Mouse (Mus musculus) limb, embryonic 10.5 days (tissue): ENCODE measurements around the gene Zfp213. TPM values are rescaled to one million over a fixed set of nuclear protein-coding genes. Genes with fewer than 3 reads are reported as not detected.
A peak's percentile ranks its signal among the peaks of the same experiment; 100 is the strongest.
"Not testable (repeated sequence)": the region's sequence is repeated elsewhere in the genome, so short reads cannot be mapped to it uniquely, and the experiment has no call there.

Experiments used
- DNase-seq: peaks from one replicate; pipeline ENCODE4 v3.0.0-alpha.2; 2017; ENCODE audit warnings: low spot score
- H3K27ac ChIP-seq: fragments of 300-500 bp; sonication (generic); 2 replicates; pipeline ENCODE4 v1.5.1; 2016; ENCODE audit warnings: mild to moderate bottlenecking
- H3K27me3 ChIP-seq: fragments of 300-500 bp; sonication (generic); 2 replicates; pipeline ENCODE4 v1.6.1; 2016; ENCODE audit warnings: low read depth, mild to moderate bottlenecking; ENCODE audit not compliant: poor library complexity, severe bottlenecking
- H3K36me3 ChIP-seq: fragments of 300-500 bp; sonication (generic); 2 replicates; pipeline ENCODE4 v1.6.1; 2016; ENCODE audit warnings: mild to moderate bottlenecking, moderate library complexity
- H3K4me1 ChIP-seq: fragments of 300-500 bp; sonication (generic); 2 replicates; pipeline ENCODE4 v1.6.1; 2016
- H3K4me3 ChIP-seq: fragments of 300-500 bp; sonication (generic); 2 replicates; pipeline ENCODE4 v1.5.1; 2016; ENCODE audit warnings: mild to moderate bottlenecking, moderate library complexity
- H3K9me3 ChIP-seq: fragments of 300-500 bp; sonication (generic); replicated peaks from 2 replicates; pipeline ENCODE4 v1.6.1; 2016; ENCODE audit warnings: mild to moderate bottlenecking
- WGBS: fragments of 180-500 bp; shearing (Covaris S2); methylation state at CpG from one replicate; pipeline ENCODE4 v1.1.7; 2016; 5-methylcytosine and 5-hydroxymethylcytosine counted together
- polyA plus RNA-seq: library from polyadenylated mRNA; unstranded; fragments of >200 nt; fragmentation: Nextera tagmentation; extraction: Ambion mirVana; gene quantifications from 2 replicates; pipeline ENCODE4 v1.2.1, GENCODE M21; 2016

Gene Zfp213
- polyA plus RNA-seq, 1 experiment from 2014 or later, result 31.9 TPM

GRCm38 (mm10) chr17:23538299-23539015 is 25.6 kb downstream of the Zfp213 start:
- H3K27me3 ChIP-seq, result peaks cover 48% of the 10 kb centered on the region
- peak overlapping the region; percentile 48 for H3K4me3 ChIP-seq
- no peaks in the 10 kb centered on the region for H3K9me3 ChIP-seq
- H3K27ac ChIP-seq, result no peak overlapping the region
- 10% methylated on average over 21 of the region's 21 CpGs for whole genome bisulfite sequencing
- H3K36me3 ChIP-seq, result no peaks in the 10 kb centered on the region
- DNase-seq, result peak; percentile 47
- peaks cover 47% of the 10 kb centered on the region for H3K4me1 ChIP-seq

GRCm38 (mm10) chr17:23537554-23538255 is 26.3 kb downstream of the Zfp213 start:
- Histone ChIP-seq H3K9me3 (no peaks in the 10 kb centered on the region), H3K4me1 (peaks cover 39% of the 10 kb centered on the region), H3K27me3 (peaks cover 48% of the 10 kb centered on the region), H3K27ac (no peak overlapping the region), H3K36me3 (no peaks in the 10 kb centered on the region), H3K4me3 (peak overlapping the region; percentile 48)
- 5% methylated on average over 27 of the region's 27 CpGs for WGBS
- DNase-seq, result peak; percentile 48

- not testable (repeated sequence) for H3K9me3 ChIP-seq, H3K36me3 ChIP-seq, H3K27ac ChIP-seq
- Histone ChIP-seq H3K27me3 (peaks cover 48% of the 10 kb centered on the region), H3K4me3 (peak overlapping the region; percentile 20; the same call in 1 of the 2 replicates), H3K4me1 (peaks cover 19% of the 10 kb centered on the region)
- 2% methylated on average over 17 of the region's 29 CpGs for WGBS
- DNase-seq, result peak; percentile 59
These were observed 28.8 kb downstream of the Zfp213 start for GRCm38 (mm10) chr17:23535046-23535788.

- H3K9me3 ChIP-seq, H3K27ac ChIP-seq, DNase-seq, H3K4me3 ChIP-seq, H3K36me3 ChIP-seq: not testable (repeated sequence)
- H3K27me3 ChIP-seq, result peaks cover 34% of the 10 kb centered on the region
- H3K4me1 ChIP-seq, result peaks cover 17% of the 10 kb centered on the region
- WGBS, result 9% methylated on average over 11 of the region's 23 CpGs
These were observed 30.2 kb downstream of the Zfp213 start for GRCm38 (mm10) chr17:23533591-23534490.

DNA sequence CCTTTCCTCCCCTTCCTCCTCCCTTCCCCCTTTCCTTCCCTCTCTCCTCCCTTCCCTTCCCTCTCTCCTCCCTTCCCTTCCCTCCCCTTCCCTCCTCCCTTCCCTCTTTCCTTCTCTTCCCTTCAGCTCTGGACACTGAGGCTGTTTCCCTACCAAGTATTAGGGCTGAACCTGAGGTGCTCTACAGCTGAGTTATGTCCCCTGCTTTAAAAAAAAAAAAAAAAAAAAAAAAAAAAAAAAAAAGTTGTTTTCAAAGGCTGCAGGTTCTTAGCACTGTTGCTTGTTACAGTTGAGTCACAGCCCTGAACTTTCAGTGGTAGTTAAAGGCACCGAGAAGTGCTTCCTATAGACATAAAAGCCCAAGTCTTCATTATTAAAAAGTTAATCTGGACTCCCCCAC is 32.6 kb downstream of the Zfp213 start:
- not testable (repeated sequence) for H3K27ac ChIP-seq, H3K4me1 ChIP-seq, H3K36me3 ChIP-seq, DNase-seq, H3K9me3 ChIP-seq, H3K4me3 ChIP-seq
- H3K27me3 ChIP-seq, result peaks cover 13% of the 10 kb centered on the region; the same call in 1 of the 2 replicates
- 19% methylated on average over 1 of the region's 1 CpGs for WGBS

- H3K4me1 ChIP-seq, H3K27me3 ChIP-seq, H3K27ac ChIP-seq, DNase-seq, H3K9me3 ChIP-seq, H3K36me3 ChIP-seq, H3K4me3 ChIP-seq: not testable (repeated sequence)
- WGBS, result 67% methylated on average over 30 of the region's 30 CpGs
These were observed 40.9 kb downstream of the Zfp213 start for GRCm38 (mm10) chr17:23522941-23523732.

DNA sequence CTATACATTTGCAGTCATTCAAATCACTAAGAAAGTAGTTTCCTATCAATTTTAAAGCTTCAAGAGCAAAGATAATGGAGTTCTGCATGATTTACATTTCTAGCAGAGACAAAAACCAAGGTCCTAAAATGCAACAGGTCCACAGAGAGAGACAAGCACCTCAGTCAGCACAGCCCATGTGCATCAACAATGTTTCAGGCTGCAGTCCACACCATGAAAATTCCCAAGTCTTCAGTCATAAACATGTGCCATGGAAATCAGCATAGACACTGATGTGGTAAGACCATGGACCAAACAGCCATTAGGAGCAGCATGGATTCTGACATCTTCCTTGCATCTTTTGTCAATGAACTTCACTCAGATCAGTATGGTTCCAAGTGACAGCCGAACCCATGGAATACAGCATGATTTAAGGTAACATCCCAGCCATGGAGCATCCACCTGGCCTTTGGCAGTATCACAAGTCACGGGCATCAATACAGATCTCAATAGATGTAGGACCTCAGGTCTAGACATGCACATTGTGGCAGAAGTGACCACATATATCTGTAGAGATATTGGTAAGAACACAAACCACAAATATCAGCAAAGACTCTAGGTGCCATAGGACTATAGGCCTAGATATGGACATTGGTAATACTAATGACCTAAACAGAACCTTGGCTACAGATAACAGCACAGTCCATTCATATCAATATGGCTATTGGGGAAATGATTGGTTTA is 45.2 kb downstream of the Zfp213 start:
- no peaks in the 10 kb centered on the region for H3K9me3 ChIP-seq
- H3K4me3 ChIP-seq, result no peak overlapping the region
- no peak overlapping the region for H3K27ac ChIP-seq
- H3K27me3 ChIP-seq, result no peaks in the 10 kb centered on the region
- no peaks in the 10 kb centered on the region for H3K36me3 ChIP-seq
- DNase-seq, result no peak
- no peaks in the 10 kb centered on the region for H3K4me1 ChIP-seq
- 75% methylated on average over 2 of the region's 2 CpGs for WGBS

Other genes starting within 250 kb of the Zfp213 start
- gene Vmn2r115, start 220.5 kb downstream of the Zfp213 start, polyA plus RNA-seq, result not detected in 2 replicates
- not detected in 2 replicates for gene Vmn2r116, start 179.6 kb downstream of the Zfp213 start, polyA plus RNA-seq
- not detected in 2 replicates for gene Vmn2r117, start 84.5 kb downstream of the Zfp213 start, polyA plus RNA-seq
- gene Zfp13, start 35.2 kb upstream of the Zfp213 start, polyA plus RNA-seq, result 22.0 and 25.4 TPM in 2 replicates
- 0.35 and 0.38 TPM in 2 replicates for gene Zscan10, start 36.6 kb upstream of the Zfp213 start, polyA plus RNA-seq
- gene Mmp25, start 81.0 kb upstream of the Zfp213 start, polyA plus RNA-seq, result 0.84 and 1.1 TPM in 2 replicates
- 1.4 and 2.0 TPM in 2 replicates for gene Bicdl2, start 96.3 kb upstream of the Zfp213 start, polyA plus RNA-seq
- gene Hcfc1r1, start 109.4 kb upstream of the Zfp213 start, polyA plus RNA-seq, result 29.0 and 30.5 TPM in 2 replicates
- 70.4 and 71.1 TPM in 2 replicates for gene Thoc6, start 109.6 kb upstream of the Zfp213 start, polyA plus RNA-seq
- 5.2 and 5.6 TPM in 2 replicates for gene Tnfrsf12a, start 113.2 kb upstream of the Zfp213 start, polyA plus RNA-seq
- gene Cldn6, start 115.0 kb upstream of the Zfp213 start, polyA plus RNA-seq, result 32.7 and 42.1 TPM in 2 replicates
- gene Cldn9, start 119.8 kb upstream of the Zfp213 start, polyA plus RNA-seq, result 1.9 and 4.6 TPM in 2 replicates
- 0.13 and 0.36 TPM in 2 replicates for gene 1520401A03Rik, start 158.5 kb upstream of the Zfp213 start, polyA plus RNA-seq
- gene Pkmyt1, start 162.1 kb upstream of the Zfp213 start, polyA plus RNA-seq, result 66.8 and 67.6 TPM in 2 replicates
- gene Paqr4, start 176.6 kb upstream of the Zfp213 start, polyA plus RNA-seq, result 5.9 and 9.0 TPM in 2 replicates
- gene Kremen2, start 181.6 kb upstream of the Zfp213 start, polyA plus RNA-seq, result 13.8 and 19.5 TPM in 2 replicates
- 177 and 183 TPM in 2 replicates for gene Flywch1, start 207.4 kb upstream of the Zfp213 start, polyA plus RNA-seq
- gene Flywch2, start 221.8 kb upstream of the Zfp213 start, polyA plus RNA-seq, result 37.5 and 54.1 TPM in 2 replicates
- 562 and 563 TPM in 2 replicates for gene Srrm2, start 226.3 kb upstream of the Zfp213 start, polyA plus RNA-seq